Mouse (Mus musculus): ENCODE measurements around the gene Trmt1. TPM values are rescaled to one million over a fixed set of nuclear protein-coding genes. Genes with fewer than 3 reads are reported as not detected.

The Trmt1 gene
- polyA plus RNA-seq, 1 experiment: 131 TPM

- H3K4me1 ChIP-seq (ENCODE audit: control insufficient read depth, insufficient read depth, low read length): peaks cover 25% of the 10 kb centered on the region
- H3K27ac ChIP-seq (ENCODE audit: control insufficient read depth, insufficient read depth, low read depth, low read length): no peak overlapping the region
- H3K4me3 ChIP-seq (ENCODE audit: control insufficient read depth, low read depth, low read length): no peak overlapping the region
Measured at GRCm38 (mm10) chr8:84740895-84741843, 55.1 kb downstream of the Trmt1 start.

GRCm38 (mm10) chr8:84742171-84743053 lies 56.3 kb downstream of the Trmt1 start:
- Histone ChIP-seq H3K4me3 (ENCODE audit: control insufficient read depth, low read depth, low read length) (no peak overlapping the region), H3K36me3 (ENCODE audit: control insufficient read depth, insufficient read depth, low read length) (no peaks in the 10 kb centered on the region), H3K27me3 (ENCODE audit: control insufficient read depth, insufficient read depth, low read length) (no peaks in the 10 kb centered on the region), H3K27ac (ENCODE audit: control insufficient read depth, insufficient read depth, low read depth, low read length) (no peak overlapping the region), H3K4me1 (ENCODE audit: control insufficient read depth, insufficient read depth, low read length) (peaks cover 25% of the 10 kb centered on the region)
- TF ChIP-seq POLR2A (IDR thresholded peaks at IDR 0.05; ENCODE audit: control insufficient read depth, low read depth, low read length) (no peak), CTCF (IDR thresholded peaks at IDR 0.05; ENCODE audit: control insufficient read depth, insufficient read depth, insufficient replicate concordance, low read depth, low read length) (no peak)

More at GRCm38 (mm10) chr8:84740895-84741843, 55.1 kb downstream of the Trmt1 start:
- Histone ChIP-seq H3K27me3 (ENCODE audit: control insufficient read depth, insufficient read depth, low read length) (no peaks in the 10 kb centered on the region), H3K36me3 (ENCODE audit: control insufficient read depth, insufficient read depth, low read length) (no peaks in the 10 kb centered on the region)
- no peak for TF ChIP-seq POLR2A (IDR thresholded peaks at IDR 0.05; ENCODE audit: control insufficient read depth, low read depth, low read length)
- TF ChIP-seq CTCF (IDR thresholded peaks at IDR 0.05; ENCODE audit: control insufficient read depth, insufficient read depth, insufficient replicate concordance, low read depth, low read length): no peak

- no peaks in the 10 kb centered on the region for H3K36me3 ChIP-seq (ENCODE audit: control insufficient read depth, insufficient read depth, low read length)
- H3K4me3 ChIP-seq (ENCODE audit: control insufficient read depth, low read depth, low read length): no peak overlapping the region
- H3K27me3 ChIP-seq (ENCODE audit: control insufficient read depth, insufficient read depth, low read length): no peaks in the 10 kb centered on the region
- no peak for TF ChIP-seq POLR2A (IDR thresholded peaks at IDR 0.05; ENCODE audit: control insufficient read depth, low read depth, low read length)
- H3K27ac ChIP-seq (ENCODE audit: control insufficient read depth, insufficient read depth, low read depth, low read length): no peak overlapping the region
- H3K4me1 ChIP-seq (ENCODE audit: control insufficient read depth, insufficient read depth, low read length): peaks cover 19% of the 10 kb centered on the region
Measured at GRCm38 (mm10) chr8:84743054-84743415, 56.9 kb downstream of the Trmt1 start.

GRCm38 (mm10) chr8:84743517-84744420 lies 57.7 kb downstream of the Trmt1 start:
- no peak for TF ChIP-seq POLR2A (IDR thresholded peaks at IDR 0.05; ENCODE audit: control insufficient read depth, low read depth, low read length)
- TF ChIP-seq CTCF (IDR thresholded peaks at IDR 0.05; ENCODE audit: control insufficient read depth, insufficient read depth, insufficient replicate concordance, low read depth, low read length): no peak
- Histone ChIP-seq H3K4me3 (ENCODE audit: control insufficient read depth, low read depth, low read length) (no peak overlapping the region), H3K27me3 (ENCODE audit: control insufficient read depth, insufficient read depth, low read length) (no peaks in the 10 kb centered on the region), H3K4me1 (ENCODE audit: control insufficient read depth, insufficient read depth, low read length) (peaks cover 17% of the 10 kb centered on the region), H3K36me3 (ENCODE audit: control insufficient read depth, insufficient read depth, low read length) (no peaks in the 10 kb centered on the region), H3K27ac (ENCODE audit: control insufficient read depth, insufficient read depth, low read depth, low read length) (no peak overlapping the region)

- Histone ChIP-seq H3K4me3 (ENCODE audit: control insufficient read depth, low read depth, low read length) (no peak overlapping the region), H3K4me1 (ENCODE audit: control insufficient read depth, insufficient read depth, low read length) (peaks cover 17% of the 10 kb centered on the region), H3K27ac (ENCODE audit: control insufficient read depth, insufficient read depth, low read depth, low read length) (no peak overlapping the region), H3K36me3 (ENCODE audit: control insufficient read depth, insufficient read depth, low read length) (no peaks in the 10 kb centered on the region), H3K27me3 (ENCODE audit: control insufficient read depth, insufficient read depth, low read length) (no peaks in the 10 kb centered on the region)
- no peak for TF ChIP-seq CTCF (IDR thresholded peaks at IDR 0.05; ENCODE audit: control insufficient read depth, insufficient read depth, insufficient replicate concordance, low read depth, low read length)
- TF ChIP-seq POLR2A (IDR thresholded peaks at IDR 0.05; ENCODE audit: control insufficient read depth, low read depth, low read length): no peak
Measured at GRCm38 (mm10) chr8:84745032-84745925, 59.2 kb downstream of the Trmt1 start.

Other genes starting within 250 kb of the Trmt1 start
- gene Ier2, start 23.5 kb upstream of the Trmt1 start, polyA plus RNA-seq (2012; rRNA removed): 2.1 and 2.3 TPM in 2 replicates
- 27.5 and 28.2 TPM in 2 replicates for gene Nacc1, start 1.6 kb downstream of the Trmt1 start, polyA plus RNA-seq (2012; rRNA removed)
- gene Lyl1, start 15.2 kb downstream of the Trmt1 start, polyA plus RNA-seq (2012; rRNA removed): 0.93 and 1.2 TPM in 2 replicates
- gene G430095P16Rik, start 36.7 kb downstream of the Trmt1 start, polyA plus RNA-seq (2012; rRNA removed): 0.32 TPM in 2 replicates
- gene Nfix, start 114.0 kb downstream of the Trmt1 start, polyA plus RNA-seq (2012; rRNA removed): 4.3 and 5.0 TPM in 2 replicates
- gene Dand5, start 136.5 kb downstream of the Trmt1 start, polyA plus RNA-seq (2012; rRNA removed): 27.1 and 29.7 TPM in 2 replicates
- gene Gadd45gip1, start 145.2 kb downstream of the Trmt1 start, polyA plus RNA-seq (2012; rRNA removed): 9.4 and 12.0 TPM in 2 replicates
- 106 and 110 TPM in 2 replicates for gene Rad23a, start 154.4 kb downstream of the Trmt1 start, polyA plus RNA-seq (2012; rRNA removed)
- 318 and 384 TPM in 2 replicates for gene Calr, start 160.6 kb downstream of the Trmt1 start, polyA plus RNA-seq (2012; rRNA removed)
- 50.4 and 55.7 TPM in 2 replicates for gene Farsa, start 170.7 kb downstream of the Trmt1 start, polyA plus RNA-seq (2012; rRNA removed)
- gene Syce2, start 185.8 kb downstream of the Trmt1 start, polyA plus RNA-seq (2012; rRNA removed): 101 and 138 TPM in 2 replicates
- 8.1 and 10.5 TPM in 2 replicates for gene Gcdh, start 207.6 kb downstream of the Trmt1 start, polyA plus RNA-seq (2012; rRNA removed)
- gene Klf1, start 215.6 kb downstream of the Trmt1 start, polyA plus RNA-seq (2012; rRNA removed): 0.36 and 0.48 TPM in 2 replicates
- 1.6 and 2.1 TPM in 2 replicates for gene Dnase2a, start 222.3 kb downstream of the Trmt1 start, polyA plus RNA-seq (2012; rRNA removed)